Mouse (Mus musculus) Patski (cell line): ENCODE results near the gene Asap3. TPM values are rescaled to one million over a fixed set of nuclear protein-coding genes. Genes with fewer than 3 reads are reported as not detected.
A peak's percentile ranks its signal among the peaks of the same experiment; 100 is the strongest.

ENCODE experiments used
- ATAC-seq: fragments of 100-300 bp; one replicate; pipeline ENCODE4 v1.8.0; 2021
- CTCF ChIA-PET: fragments of 350-600 bp; sonication (Branson Sonifier 250); formaldehyde crosslinking; loops from one replicate; lab custom pipeline; 2022; ENCODE audit warnings: inconsistent platforms; lab: Charles Lee
- POLR2A ChIA-PET: fragments of 350-600 bp; sonication (Branson Sonifier 250); formaldehyde crosslinking; loops from one replicate; lab custom pipeline; 2022; ENCODE audit warnings: antibody characterized with exemption, inconsistent platforms; lab: Charles Lee
- DNase-seq: peaks from one replicate; pipeline ENCODE4 v3.0.0-alpha.2; 2011; ENCODE audit warnings: low read depth, low spot score
- H3K27me3 ChIP-seq: fragments of 371-371 bp; one replicate; pipeline ENCODE4 v1.5.1; 2021
- CTCF ChIP-seq: fragments of 100-300 bp; IDR thresholded peaks from one replicate; pipeline ENCODE4 v1.5.1; 2021
- in situ Hi-C: fragments of 300-500 bp; cut with MboI; formaldehyde crosslinking; loops from 3 replicates; pipeline ENCODE4 v1.11.1; 2018; ENCODE audit warnings: low pct_unique_long_range_greater_than_20kb, mixed read lengths
- polyA plus RNA-seq: library from polyadenylated mRNA; unstranded; gene quantifications from one replicate; pipeline ENCODE4 v1.2.3, GENCODE M21; 2021

Gene Asap3
- polyA plus RNA-seq, 1 experiment from 2014 or later, result 5.5 TPM

DNA sequence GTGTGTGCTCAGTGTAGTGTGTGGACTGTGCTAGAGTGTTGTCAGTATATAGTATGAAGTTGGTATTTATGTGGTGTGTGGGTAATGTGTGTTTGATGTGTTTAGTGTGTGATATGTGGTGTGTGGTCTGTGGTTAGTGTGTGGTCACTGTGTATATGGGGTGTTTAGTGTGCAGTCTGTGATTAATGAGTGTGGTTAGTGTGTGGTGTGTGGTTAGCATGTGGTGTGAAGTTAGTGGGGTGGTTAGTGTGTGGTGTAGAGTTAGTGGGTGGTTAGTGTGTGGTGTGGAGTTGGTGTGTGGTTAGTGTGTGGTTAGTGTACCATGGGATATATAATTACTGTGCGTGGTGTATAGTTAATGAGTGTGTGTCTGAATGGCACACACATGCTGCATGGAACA is 62.7 kb downstream of the Asap3 start:
- TF ChIP-seq CTCF, result no peak
- no peak for DNase-seq
- ChIA-PET POLR2A (no interaction called here), CTCF (no interaction called here)
- in situ Hi-C loops, result no loop called here
- no peaks in the 10 kb centered on the region for H3K27me3 ChIP-seq
- no peak for ATAC-seq

DNA sequence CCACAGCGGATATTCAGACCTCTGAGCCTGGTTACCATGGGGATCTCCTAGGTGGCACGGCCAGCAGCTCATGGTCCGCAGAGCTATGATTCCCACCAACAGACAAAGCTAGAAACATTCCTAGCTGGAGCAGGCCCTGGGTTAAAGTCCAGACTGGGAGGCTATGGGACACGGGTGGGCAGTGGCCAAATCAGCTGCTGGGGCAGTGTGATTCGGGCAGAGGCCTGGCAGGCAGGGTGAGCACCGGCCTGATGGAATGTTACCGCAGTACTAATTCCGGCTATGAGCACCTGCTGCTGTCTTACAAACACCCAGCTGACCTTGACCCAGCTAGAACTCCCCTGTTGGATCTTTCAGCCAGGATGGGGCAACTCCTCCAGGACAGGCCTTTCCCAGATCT is 64.5 kb downstream of the Asap3 start:
- ATAC-seq (no peak), DNase-seq (no peak)
- no peak for TF ChIP-seq CTCF
- no peaks in the 10 kb centered on the region for H3K27me3 ChIP-seq
- in situ Hi-C loops, result no loop called here
- ChIA-PET POLR2A (no interaction called here), CTCF (interaction anchor here (0.6 to 1.5 kb wide), 2 partner anchors 36 to 54 kb away, joined by 3 to 6 read pairs; no protein-coding TSS in a partner anchor)

DNA sequence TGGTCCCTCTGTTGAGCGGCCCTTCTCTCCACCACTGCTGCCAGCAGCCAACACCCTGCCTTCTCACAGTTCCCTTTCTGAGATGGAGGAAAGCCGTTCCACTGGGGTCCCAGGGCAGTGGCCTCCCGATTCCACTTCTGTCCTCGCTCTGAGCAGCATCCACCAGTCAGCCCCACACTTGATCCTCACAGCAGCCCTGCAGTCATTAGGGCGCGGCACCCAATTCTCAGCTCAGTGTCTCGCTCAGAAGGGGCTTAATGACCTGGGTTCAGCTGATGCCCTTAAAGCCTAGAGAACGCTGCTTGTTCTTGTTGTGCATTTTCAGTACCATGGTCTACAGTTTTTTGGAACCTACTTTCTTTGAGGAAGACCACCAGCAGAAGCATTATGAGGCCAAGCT is 74.9 kb downstream of the Asap3 start:
- CTCF ChIA-PET, result no interaction called here
- ATAC-seq, result no peak
- TF ChIP-seq CTCF, result no peak
- in situ Hi-C loops, result no loop called here
- no peaks in the 10 kb centered on the region for H3K27me3 ChIP-seq
- no peak for DNase-seq
- POLR2A ChIA-PET, result no interaction called here

DNA sequence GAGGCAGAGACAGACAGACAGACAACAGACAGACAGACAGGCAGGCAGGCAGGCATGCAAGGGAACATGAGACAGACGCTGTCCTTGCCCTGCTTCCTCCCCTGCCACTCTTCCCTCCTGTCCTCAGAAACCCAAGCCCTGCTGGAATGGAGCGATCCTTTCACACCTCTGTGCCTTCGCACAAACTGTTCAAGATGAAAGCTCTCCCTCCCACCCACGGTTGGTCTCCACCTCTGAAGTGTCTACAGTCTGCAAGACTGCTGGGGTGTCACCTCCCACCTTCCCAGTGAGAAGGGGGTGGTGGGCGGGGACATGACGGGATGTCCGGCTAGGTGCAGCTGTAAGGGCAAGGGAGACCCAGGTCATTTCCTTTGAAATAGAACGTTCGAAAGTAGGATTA is 75.4 kb downstream of the Asap3 start:
- ChIA-PET POLR2A (interaction anchor here (0.7 kb wide), 1 partner anchor 684 kb away, joined by 3 read pairs; no protein-coding TSS in a partner anchor), CTCF (no interaction called here)
- TF ChIP-seq CTCF, result no peak
- ATAC-seq, result no peak
- no peaks in the 10 kb centered on the region for H3K27me3 ChIP-seq
- in situ Hi-C loops, result no loop called here
- DNase-seq, result no peak

DNA sequence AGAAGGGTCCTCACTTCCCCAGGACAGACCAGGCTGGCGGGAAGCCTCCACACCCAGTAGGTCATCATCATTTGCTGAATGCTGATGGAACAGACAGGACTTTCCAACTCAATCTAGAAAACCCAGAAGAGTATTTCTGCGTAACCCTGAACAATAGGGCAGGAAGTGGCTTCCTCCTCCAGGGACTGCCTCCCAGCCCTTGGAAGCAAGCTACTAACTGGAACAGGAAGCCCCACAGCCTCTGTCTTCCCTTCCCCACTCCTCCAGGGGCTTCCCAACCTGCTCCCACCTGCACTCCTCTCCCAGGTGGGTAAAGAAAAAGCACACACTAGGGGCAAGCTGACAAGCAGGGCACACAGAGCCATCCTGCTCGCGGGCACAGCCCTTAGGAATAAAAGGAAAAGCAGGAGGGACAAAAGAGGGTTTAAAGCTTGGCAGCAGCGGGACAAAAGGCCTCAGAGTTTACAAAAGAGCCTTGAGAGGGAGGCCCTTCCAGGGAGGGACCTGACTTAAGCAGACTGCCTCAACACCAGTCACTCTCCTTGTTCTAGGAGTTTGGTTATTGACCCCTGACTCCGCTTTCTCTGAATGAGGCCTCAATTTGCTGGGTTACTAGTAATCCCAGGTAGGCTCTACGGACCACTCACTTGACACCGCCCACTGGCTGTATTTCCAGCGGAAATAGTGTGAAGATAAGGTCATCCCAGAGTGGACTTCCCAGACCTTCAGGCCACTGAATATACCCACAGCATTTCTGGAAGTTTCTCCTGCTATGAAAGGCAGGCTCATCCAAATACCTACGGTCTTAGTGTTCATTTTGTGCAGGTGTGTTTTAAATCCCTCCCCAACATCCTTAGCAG is 76.7 kb downstream of the Asap3 start:
- in situ Hi-C loops, result no loop called here
- ATAC-seq, result no peak
- CTCF ChIA-PET, result no interaction called here
- TF ChIP-seq CTCF, result no peak
- no peak for DNase-seq
- no peaks in the 10 kb centered on the region for H3K27me3 ChIP-seq
- POLR2A ChIA-PET, result no interaction called here

DNA sequence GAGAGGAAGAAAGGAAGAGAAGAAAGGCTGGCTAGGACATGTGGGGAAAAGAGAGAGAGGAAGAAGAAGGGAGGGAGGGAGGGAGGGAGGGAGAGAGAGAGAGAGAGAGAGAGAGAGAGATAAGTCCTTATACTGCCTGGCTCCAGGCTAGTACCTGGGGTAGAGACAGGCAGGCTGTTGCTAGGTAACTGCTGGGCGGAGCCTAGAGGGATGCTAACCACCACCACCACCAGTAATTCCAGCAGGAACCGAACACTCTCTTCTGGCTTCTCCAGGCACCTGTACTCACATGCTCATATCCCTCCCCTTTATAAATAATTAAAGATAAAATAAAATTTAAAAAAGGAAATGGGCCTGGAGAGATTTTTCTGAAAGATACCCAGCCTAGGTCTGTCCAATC is 77.6 kb downstream of the Asap3 start:
- ChIA-PET POLR2A (no interaction called here), CTCF (no interaction called here)
- ATAC-seq, result no peak
- no peak for DNase-seq
- in situ Hi-C loops, result no loop called here
- no peak for TF ChIP-seq CTCF
- H3K27me3 ChIP-seq, result no peaks in the 10 kb centered on the region

- H3K27me3 ChIP-seq, result no peaks in the 10 kb centered on the region
- TF ChIP-seq CTCF, result no peak
- in situ Hi-C loops, result no loop called here
- CTCF ChIA-PET, result no interaction called here
- POLR2A ChIA-PET, result no interaction called here
- no peak for ATAC-seq
- DNase-seq, result no peak
Observed at GRCm38 (mm10) chr4:136284455-136284854, 78.3 kb downstream of the Asap3 start, which contains the start of gene Zfp46. Zfp46 (plus strand) TSS chr4:136284683.

DNA sequence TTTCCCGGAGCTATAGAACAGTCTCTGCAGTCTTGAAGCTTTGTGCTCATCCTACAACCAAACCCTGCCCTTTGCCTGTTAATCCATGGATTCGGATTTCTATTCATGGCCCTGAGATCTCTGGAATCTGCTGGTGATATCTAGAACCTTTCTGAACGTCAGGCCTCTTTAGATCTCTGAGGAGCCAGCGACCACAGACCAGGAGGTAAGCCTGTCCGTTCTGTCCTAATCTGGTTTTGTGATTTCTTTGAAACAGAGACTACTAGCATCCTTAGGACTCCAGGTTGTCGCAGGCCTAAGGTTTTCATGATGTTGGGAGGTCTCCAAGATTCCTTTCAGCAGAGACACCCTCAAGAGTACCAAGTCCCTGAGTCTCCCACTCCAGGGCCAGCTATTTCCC is 78.7 kb downstream of the Asap3 start:
- DNase-seq (no peak), ATAC-seq (no peak)
- CTCF ChIA-PET, result interaction anchor here (2.0 kb wide), 1 partner anchor 40 kb away, joined by 11 read pairs; no protein-coding TSS in a partner anchor
- no peak for TF ChIP-seq CTCF
- POLR2A ChIA-PET, result no interaction called here
- in situ Hi-C loops, result no loop called here
- no peaks in the 10 kb centered on the region for H3K27me3 ChIP-seq

DNA sequence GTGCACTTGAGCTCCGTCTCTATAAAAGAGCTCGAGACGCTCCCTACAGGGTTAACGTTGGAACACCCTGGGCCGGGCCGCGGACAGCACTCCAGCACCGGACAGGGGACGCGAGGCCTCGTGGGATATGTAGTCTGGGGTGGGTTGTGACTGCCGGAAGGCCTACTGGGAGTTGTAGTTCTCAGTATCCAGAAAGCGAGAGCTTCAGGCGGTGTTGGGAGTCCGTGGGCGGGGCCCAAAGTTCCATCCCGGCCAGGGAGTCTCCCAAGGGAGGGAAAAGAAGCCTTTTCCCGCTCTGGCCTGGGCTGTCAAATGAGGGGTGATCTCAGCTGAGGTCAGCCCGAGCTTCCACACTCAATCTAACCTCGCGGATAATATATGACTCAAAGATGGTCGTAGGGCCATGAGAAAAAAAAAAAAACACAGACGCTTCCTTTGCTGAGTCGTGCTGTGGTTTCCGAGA is 79.2 kb downstream of the Asap3 start:
- in situ Hi-C loops, result no loop called here
- POLR2A ChIA-PET, result interaction anchor here (1.5 kb wide), 1 partner anchor 92 kb away, joined by 3 read pairs; no protein-coding TSS in a partner anchor
- CTCF ChIA-PET, result interaction anchor here (1.3 to 2.0 kb wide), 2 partner anchors 25 to 39 kb away, joined by 4 to 11 read pairs; no protein-coding TSS in a partner anchor
- TF ChIP-seq CTCF, result no peak
- peak; percentile 84 for ATAC-seq
- H3K27me3 ChIP-seq, result no peaks in the 10 kb centered on the region
- peak; percentile 59 for DNase-seq

- in situ Hi-C loops, result no loop called here
- CTCF ChIA-PET, result interaction anchor here (0.7 to 2.0 kb wide), 3 partner anchors 25 to 51 kb away, joined by 3 to 11 read pairs (median 4); no protein-coding TSS in a partner anchor
- peak; percentile 69 for ATAC-seq
Observed at GRCm38 (mm10) chr4:136285811-136286371, 79.7 kb downstream of the Asap3 start.

More at GRCm38 (mm10) chr4:136285811-136286371, 79.7 kb downstream of the Asap3 start:
- POLR2A ChIA-PET, result interaction anchor here (1.5 kb wide), 1 partner anchor 91 kb away, joined by 3 read pairs; no protein-coding TSS in a partner anchor
- no peak for TF ChIP-seq CTCF
- H3K27me3 ChIP-seq, result no peaks in the 10 kb centered on the region
- peak; percentile 92 for DNase-seq
